Mouse (Mus musculus): ENCODE results near the gene Tex22.

Tex22 gene

GRCm38 (mm10) chr12:113056089-113056488, 18.2 kb upstream of the Tex22 start:
- in situ Hi-C loops (cut with MboI): no loop called here

GRCm38 (mm10) chr12:113060178-113060577, 14.1 kb upstream of the Tex22 start:
- in situ Hi-C loops (cut with MboI): no loop called here

- in situ Hi-C loops (cut with MboI): no loop called here
Measured at GRCm38 (mm10) chr12:113061606-113062005, 12.7 kb upstream of the Tex22 start.

GRCm38 (mm10) chr12:113062201-113062600, 12.1 kb upstream of the Tex22 start:
- in situ Hi-C loops (cut with MboI): no loop called here

- in situ Hi-C loops (cut with MboI): no loop called here
Measured at GRCm38 (mm10) chr12:113063700-113064099, 10.6 kb upstream of the Tex22 start.

GRCm38 (mm10) chr12:113068002-113068401, 6.3 kb upstream of the Tex22 start:
- in situ Hi-C loops (cut with MboI): no loop called here

- in situ Hi-C loops (cut with MboI): no loop called here
Measured at GRCm38 (mm10) chr12:113069389-113069788, 4.9 kb upstream of the Tex22 start.

GRCm38 (mm10) chr12:113071321-113071720, 3.0 kb upstream of the Tex22 start:
- in situ Hi-C loops (cut with MboI): no loop called here

GRCm38 (mm10) chr12:113071827-113072226, 2.5 kb upstream of the Tex22 start:
- in situ Hi-C loops (cut with MboI): no loop called here

GRCm38 (mm10) chr12:113073420-113074328, 628 bp upstream of the Tex22 start:
- in situ Hi-C loops (cut with MboI): no loop called here

GRCm38 (mm10) chr12:113075063-113075454, 757 bp downstream of the Tex22 start:
- in situ Hi-C loops (cut with MboI): no loop called here

- in situ Hi-C loops (cut with MboI): no loop called here
Measured at GRCm38 (mm10) chr12:113075486-113075885, 1.2 kb downstream of the Tex22 start.

- in situ Hi-C loops (cut with MboI): no loop called here
Measured at GRCm38 (mm10) chr12:113087276-113087675, 13.0 kb downstream of the Tex22 start.

GRCm38 (mm10) chr12:113088026-113088425, 13.7 kb downstream of the Tex22 start:
- in situ Hi-C loops (cut with MboI): no loop called here

GRCm38 (mm10) chr12:113089107-113089506, 14.8 kb downstream of the Tex22 start:
- in situ Hi-C loops (cut with MboI): no loop called here

- in situ Hi-C loops (cut with MboI): no loop called here
Measured at GRCm38 (mm10) chr12:113090053-113090452, 15.8 kb downstream of the Tex22 start.

- in situ Hi-C loops (cut with MboI): no loop called here
Measured at GRCm38 (mm10) chr12:113097040-113097439, 22.7 kb downstream of the Tex22 start.

GRCm38 (mm10) chr12:113097749-113098281, 23.5 kb downstream of the Tex22 start, which contains the start of gene Mta1:
TSS of gene Mta1 (plus strand) at chr12:113098278.
- in situ Hi-C loops (cut with MboI): no loop called here

- in situ Hi-C loops (cut with MboI): no loop called here
Measured at GRCm38 (mm10) chr12:113098530-113099151, 24.3 kb downstream of the Tex22 start.

GRCm38 (mm10) chr12:113099470-113100237, 25.4 kb downstream of the Tex22 start:
- in situ Hi-C loops (cut with MboI): no loop called here

GRCm38 (mm10) chr12:113100448-113101076, 26.3 kb downstream of the Tex22 start:
- in situ Hi-C loops (cut with MboI): no loop called here

Measured in mature B cell (primary cell).